Mouse (Mus musculus) MEL (cell line): ENCODE results near the gene Foxo3. TPM values are rescaled to one million over a fixed set of nuclear protein-coding genes. Genes with fewer than 3 reads are reported as not detected.

Experiments used
- DNase-seq: peaks from one replicate; pipeline ENCODE4 v3.0.0; 2011; ENCODE audit warnings: low read depth, low spot score
- H3K27ac ChIP-seq: 2 replicates; pipeline ENCODE4 v1.5.1; 2012; ENCODE audit warnings: low read depth, mild to moderate bottlenecking, control low read depth, low read length, moderate library complexity; ENCODE audit not compliant: control insufficient read depth
- H3K27me3 ChIP-seq, 2 experiments: fragments of 150-350 bp in 1 of 2; sonication (generic) in 1 of 2; 2 replicates each; pipeline ENCODE4 v1.6.1; 2012; ENCODE audit warnings: low read length in 2 of 2, mild to moderate bottlenecking in 2 of 2, improper control_type of control experiment in 1 of 2, moderate library complexity in 1 of 2; ENCODE audit not compliant: insufficient read depth in 2 of 2, control insufficient read depth in 1 of 2
- H3K36me3 ChIP-seq, 2 experiments: 2 replicates each; pipeline ENCODE4 v1.6.1; 2012 to 2014; ENCODE audit warnings: low read length in 2 of 2, improper control_type of control experiment in 1 of 2, inconsistent platforms in 1 of 2, mild to moderate bottlenecking in 1 of 2; ENCODE audit not compliant: insufficient read depth in 2 of 2, control insufficient read depth in 1 of 2
- H3K4me1 ChIP-seq, 2 experiments: fragments of 150-350 bp in 1 of 2; sonication (generic) in 1 of 2; 2 replicates each; pipeline ENCODE4 v1.6.1; 2012; ENCODE audit warnings: low read length in 2 of 2, improper control_type of control experiment in 1 of 2, mild to moderate bottlenecking in 1 of 2; ENCODE audit not compliant: insufficient read depth in 2 of 2, control insufficient read depth in 1 of 2
- H3K4me3 ChIP-seq, 2 experiments: fragments of 150-350 bp in 1 of 2; sonication (generic) in 1 of 2; 2 replicates each; pipeline ENCODE4 v1.5.1; 2012; ENCODE audit warnings: low read depth in 2 of 2, low read length in 2 of 2, mild to moderate bottlenecking in 2 of 2, moderate library complexity in 2 of 2, control low read depth in 1 of 2, improper control_type of control experiment in 1 of 2; ENCODE audit not compliant: control insufficient read depth in 1 of 2, insufficient read depth in 1 of 2
- H3K79me2 ChIP-seq: 2 replicates; pipeline ENCODE4 v1.6.1; 2012; ENCODE audit warnings: mild to moderate bottlenecking, low read length, moderate library complexity; ENCODE audit not compliant: control insufficient read depth, poor library complexity, insufficient read depth
- H3K9ac ChIP-seq: 2 replicates; pipeline ENCODE4 v1.6.1; 2012; ENCODE audit warnings: low read depth, mild to moderate bottlenecking, control low read depth, low read length, moderate library complexity; ENCODE audit not compliant: control insufficient read depth, poor library complexity, severe bottlenecking
- H3K9me3 ChIP-seq: fragments of 150-350 bp; sonication (generic); replicated peaks from 2 replicates; pipeline ENCODE4 v1.6.1; 2012; ENCODE audit warnings: mild to moderate bottlenecking, low read length, improper control_type of control experiment, moderate library complexity; ENCODE audit not compliant: insufficient read depth
- CHD2 ChIP-seq: IDR thresholded peaks from 2 replicates; pipeline ENCODE4 v1.6.1; 2011; ENCODE audit warnings: low read length, improper control_type of control experiment
- E2F4 ChIP-seq: IDR thresholded peaks from 2 replicates; pipeline ENCODE4 v1.6.1; 2011; ENCODE audit warnings: low read depth, low read length, improper control_type of control experiment, borderline replicate concordance
- EP300 ChIP-seq, 2 experiments: IDR thresholded peaks; 2 replicates each; pipeline ENCODE4 v1.6.1; 2011; ENCODE audit warnings: improper control_type of control experiment in 2 of 2, low read length in 2 of 2, low read depth in 1 of 2, mild to moderate bottlenecking in 1 of 2
- GABPA ChIP-seq: IDR thresholded peaks from 2 replicates; pipeline ENCODE4 v1.6.1; 2012; ENCODE audit warnings: low read depth, mild to moderate bottlenecking, inconsistent platforms, low read length, improper control_type of control experiment, moderate library complexity
- GATA1 ChIP-seq: IDR thresholded peaks from 2 replicates; pipeline ENCODE4 v1.6.1; 2011; ENCODE audit warnings: low read depth, low read length, improper control_type of control experiment
- JUND ChIP-seq: IDR thresholded peaks from 2 replicates; pipeline ENCODE4 v1.6.1; 2011; ENCODE audit warnings: low read depth, mild to moderate bottlenecking, improper control_type of control experiment, low read length
- KAT2A ChIP-seq: conservative IDR thresholded peaks from 2 replicates; pipeline ENCODE4 v1.6.1; 2012; ENCODE audit warnings: low read depth, low read length, improper control_type of control experiment, inconsistent platforms
- MAFK ChIP-seq: IDR thresholded peaks from 2 replicates; pipeline ENCODE4 v1.6.1; 2011; ENCODE audit warnings: low read depth, mild to moderate bottlenecking, low read length, improper control_type of control experiment, borderline replicate concordance
- MAX ChIP-seq: IDR thresholded peaks from 2 replicates; pipeline ENCODE4 v1.6.1; 2011; ENCODE audit warnings: low read length, improper control_type of control experiment
- MXI1 ChIP-seq: IDR thresholded peaks from 2 replicates; pipeline ENCODE4 v1.6.1; 2011; ENCODE audit warnings: mild to moderate bottlenecking, low read depth, low read length, improper control_type of control experiment
- MYB ChIP-seq: IDR thresholded peaks from 2 replicates; pipeline ENCODE4 v1.6.1; 2011; ENCODE audit warnings: mild to moderate bottlenecking, low read depth, low read length, improper control_type of control experiment
- MYC ChIP-seq: IDR thresholded peaks from 2 replicates; pipeline ENCODE4 v1.6.1; 2011; ENCODE audit warnings: low read depth, mild to moderate bottlenecking, low read length, improper control_type of control experiment, moderate library complexity
- NELFE ChIP-seq: IDR thresholded peaks from 2 replicates; pipeline ENCODE4 v1.6.1; 2011; ENCODE audit warnings: low read depth, low read length, improper control_type of control experiment
- NRF1 ChIP-seq: IDR thresholded peaks from 2 replicates; pipeline ENCODE4 v1.6.1; 2014; ENCODE audit warnings: low read depth, mild to moderate bottlenecking, inconsistent platforms, low read length, improper control_type of control experiment, moderate library complexity; ENCODE audit not compliant: poor library complexity, insufficient read depth, severe bottlenecking
- POLR2AphosphoS5 ChIP-seq: IDR thresholded peaks from 2 replicates; pipeline ENCODE4 v1.6.1; 2012; ENCODE audit warnings: low read depth, borderline replicate concordance, mild to moderate bottlenecking, inconsistent platforms, low read length, moderate library complexity, mixed read lengths
- RAD21 ChIP-seq: IDR thresholded peaks from 2 replicates; pipeline ENCODE4 v1.6.1; 2011; ENCODE audit warnings: mild to moderate bottlenecking, low read depth, low read length, improper control_type of control experiment
- RCOR1 ChIP-seq: IDR thresholded peaks from 2 replicates; pipeline ENCODE4 v1.6.1; 2012; ENCODE audit warnings: low read depth, mild to moderate bottlenecking, inconsistent platforms, low read length, improper control_type of control experiment
- TBP ChIP-seq: IDR thresholded peaks from 2 replicates; pipeline ENCODE4 v1.8.0; 2011; ENCODE audit warnings: low read depth, low read length, improper control_type of control experiment
- TCF12 ChIP-seq: IDR thresholded peaks from 2 replicates; pipeline ENCODE4 v1.6.1; 2014; ENCODE audit warnings: low read depth, mild to moderate bottlenecking, inconsistent platforms, low read length, improper control_type of control experiment, moderate library complexity
- UBTF ChIP-seq: IDR thresholded peaks from 2 replicates; pipeline ENCODE4 v1.6.1; 2012; ENCODE audit warnings: low read depth, mild to moderate bottlenecking, inconsistent platforms, low read length, improper control_type of control experiment, moderate library complexity, borderline replicate concordance; ENCODE audit not compliant: insufficient read depth
- USF2 ChIP-seq, 2 experiments: IDR thresholded peaks; 2 replicates each; pipeline ENCODE4 v1.6.1; 2011 to 2012; ENCODE audit warnings: improper control_type of control experiment in 2 of 2, low read length in 2 of 2, borderline replicate concordance in 1 of 2, inconsistent platforms in 1 of 2, low read depth in 1 of 2, mild to moderate bottlenecking in 1 of 2; ENCODE audit not compliant: insufficient read depth in 1 of 2
- ZKSCAN1 ChIP-seq: IDR thresholded peaks from 2 replicates; pipeline ENCODE4 v1.6.1; 2012; ENCODE audit warnings: low read depth, mild to moderate bottlenecking, inconsistent platforms, low read length, improper control_type of control experiment, moderate library complexity
- ZNF384 ChIP-seq: IDR thresholded peaks from 2 replicates; pipeline ENCODE4 v1.6.1; 2012; ENCODE audit warnings: low read depth, mild to moderate bottlenecking, inconsistent platforms, low read length, improper control_type of control experiment
- polyA plus RNA-seq, 2 experiments: library from polyadenylated mRNA; stranded (reverse) in 1 of 2; unstranded in 1 of 2; fragments of >175 nt in 1 of 2; fragments of >200 nt in 1 of 2; gene quantifications; 2 replicates each; pipeline versions ENCODE4 v1.2.1 to v1.2.4; 2012; ENCODE audit warnings: low replicate concordance in 2 of 2, low read depth in 1 of 2; ENCODE audit not compliant: insufficient read length in 2 of 2, insufficient read depth in 1 of 2, missing spikeins in 1 of 2
- total RNA-seq: library from RNA; depleted of rRNA; stranded (reverse); fragments of 300-350 nt; gene quantifications from 2 replicates; pipeline ENCODE4 v1.2.3, GENCODE M21; 2012

Gene Foxo3
- total and polyA plus RNA-seq, 3 experiments: 21.0 to 103 (median 27.2) TPM

DNA sequence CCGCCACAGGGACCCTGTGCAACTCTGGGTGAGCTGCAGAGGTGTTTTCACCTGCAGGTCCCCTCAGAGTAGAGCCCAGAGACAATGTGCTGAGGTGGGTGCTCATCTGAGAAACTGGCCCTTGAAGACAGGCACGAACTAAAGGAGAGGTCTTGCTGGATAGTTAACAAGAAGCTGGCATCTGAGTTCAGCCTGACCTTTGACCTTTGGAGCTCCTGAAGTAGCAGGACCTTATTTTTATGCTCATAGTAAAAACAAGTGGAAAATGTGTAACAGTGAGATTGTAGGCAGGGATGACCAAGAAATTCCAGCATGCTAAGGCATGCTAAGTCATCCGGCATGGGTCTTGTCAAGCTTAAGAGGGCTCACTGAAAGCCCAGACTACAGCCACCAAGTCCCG, 82.6 kb downstream of the Foxo3 start:
- peaks cover 10 to 16% of the 10 kb centered on the region in 2 experiments for H3K4me1 ChIP-seq
- no peak for DNase-seq

GRCm38 (mm10) chr10:42192951-42193350, 83.6 kb downstream of the Foxo3 start:
- Histone ChIP-seq H3K9me3 (no peaks in the 10 kb centered on the region), H3K36me3 (peaks cover 5% of the 10 kb centered on the region in 2 experiments), H3K4me1 (peaks cover 4 to 6% of the 10 kb centered on the region in 2 experiments; a peak in 3 of 4 replicates), H3K9ac (no peak overlapping the region), H3K27me3 (no peaks in the 10 kb centered on the region), H3K79me2 (peaks cover 27% of the 10 kb centered on the region; the same call in 1 of the 2 replicates), H3K4me3 (no peak overlapping the region), H3K27ac (no peak overlapping the region)
- TF ChIP-seq NELFE: no peak
- no peak for TF ChIP-seq NRF1
- TF ChIP-seq E2F4: no peak
- no peak for TF ChIP-seq ZKSCAN1
- TF ChIP-seq GABPA: no peak
- no peak for TF ChIP-seq EP300 (IDR thresholded peaks at IDR 0.05; ENCODE audit: low read depth in 1 of 2, low read length in 2 of 2)
- TF ChIP-seq RAD21: no peak
- no peak for TF ChIP-seq KAT2A
- no peak for TF ChIP-seq MXI1
- TF ChIP-seq JUND: no peak
- no peak for TF ChIP-seq MYB
- TF ChIP-seq CHD2: no peak
- TF ChIP-seq POLR2AphosphoS5: no peak
- no peak for DNase-seq

More for the DNA sequence above, 82.6 kb downstream of the Foxo3 start:
- no peak overlapping the region for H3K4me3 ChIP-seq
- H3K79me2 ChIP-seq: peaks cover 27% of the 10 kb centered on the region; the same call in 1 of the 2 replicates
- TF ChIP-seq NELFE (no peak), UBTF (no peak), MYB (no peak), GATA1 (no peak), ZNF384 (no peak), TCF12 (no peak), TBP (no peak), MAX (no peak), MYC (no peak), USF2 (IDR thresholded peaks at IDR 0.05; ENCODE audit: borderline replicate concordance in 1 of 2, insufficient read depth in 1 of 2, low read depth in 1 of 2, low read length in 2 of 2) (no peak), MAFK (no peak), RCOR1 (no peak)
- H3K9ac ChIP-seq: no peak overlapping the region
- no peaks in the 10 kb centered on the region for H3K27me3 ChIP-seq
- no peak overlapping the region for H3K27ac ChIP-seq
- H3K9me3 ChIP-seq: no peaks in the 10 kb centered on the region
- H3K36me3 ChIP-seq: peaks cover 5 to 14% of the 10 kb centered on the region in 2 experiments
